Mouse (Mus musculus) heart, adult 2 months (tissue): ENCODE results near the gene Agl.

Experiments
- CTCF ChIP-seq: fragments of 200-600 bp; IDR thresholded peaks from 2 replicates; pipeline ENCODE4 v1.8.1; 2022; ENCODE audit warnings: antibody characterized with exemption, mild to moderate bottlenecking, moderate library complexity
- POLR2A ChIP-seq: fragments of 200-500 bp; IDR thresholded peaks from 2 replicates; pipeline ENCODE4 v1.6.1; 2011; ENCODE audit warnings: mild to moderate bottlenecking, low read depth, low read length, control low read depth; ENCODE audit not compliant: insufficient read depth

DNA sequence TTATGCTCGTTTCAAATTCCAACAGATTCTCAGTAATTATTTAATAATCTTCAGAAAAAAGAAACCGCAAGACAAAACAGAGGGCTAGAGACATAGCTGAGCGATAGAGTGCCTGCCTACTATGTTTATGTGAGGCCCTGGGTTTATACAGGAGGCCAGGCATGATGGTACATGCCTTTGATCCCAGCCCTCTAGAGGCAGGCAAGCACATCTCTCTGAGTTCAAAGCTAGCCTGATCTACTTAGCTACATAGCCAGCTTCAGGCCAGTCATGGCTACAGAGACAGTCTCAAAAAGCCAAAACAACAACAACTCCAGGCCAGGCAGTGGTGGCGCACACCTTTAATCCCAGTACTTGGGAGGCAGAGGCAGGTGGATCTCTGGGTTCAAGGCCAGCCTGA, 106.4 kb downstream of the Agl start:
- no peak for TF ChIP-seq CTCF
- TF ChIP-seq POLR2A: no peak
